Mouse (Mus musculus): ENCODE results near the gene Dpp4.

DNA sequence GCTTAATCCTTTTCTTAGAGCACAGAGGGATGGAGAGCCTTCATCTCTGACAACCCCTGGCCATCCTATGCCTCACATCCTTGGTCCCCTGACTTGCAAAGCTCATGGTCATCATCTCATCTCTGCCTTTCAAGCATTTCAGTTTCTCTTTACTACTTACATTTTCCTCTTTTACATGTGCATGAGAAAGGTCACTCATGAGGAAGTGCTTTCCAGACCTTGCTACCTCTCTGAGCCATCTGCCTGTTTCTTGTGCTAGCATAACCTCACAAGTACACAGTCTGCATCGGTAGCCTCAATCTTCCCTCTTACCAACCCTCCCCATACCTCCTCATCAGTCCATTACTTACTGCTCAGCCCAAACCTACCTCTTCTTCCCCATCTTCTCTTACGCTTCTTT lies 12.2 kb downstream of the Dpp4 start:
- TF ChIP-seq CTCF (IDR thresholded peaks at IDR 0.05) (no peak), EP300 (IDR thresholded peaks at IDR 0.05) (no peak)
